Mouse (Mus musculus) ZHBTc4 (cell line): ENCODE data around the gene Scd1.
"Not testable (repeated sequence)": the region's sequence is repeated elsewhere in the genome, so short reads cannot be mapped to it uniquely, and the experiment has no call there.

ENCODE experiments used
- DNase-seq: peaks from one replicate; pipeline ENCODE4 v3.0.0-alpha.2; 2011; ENCODE audit warnings: low read depth, low spot score

The Scd1 gene

DNA sequence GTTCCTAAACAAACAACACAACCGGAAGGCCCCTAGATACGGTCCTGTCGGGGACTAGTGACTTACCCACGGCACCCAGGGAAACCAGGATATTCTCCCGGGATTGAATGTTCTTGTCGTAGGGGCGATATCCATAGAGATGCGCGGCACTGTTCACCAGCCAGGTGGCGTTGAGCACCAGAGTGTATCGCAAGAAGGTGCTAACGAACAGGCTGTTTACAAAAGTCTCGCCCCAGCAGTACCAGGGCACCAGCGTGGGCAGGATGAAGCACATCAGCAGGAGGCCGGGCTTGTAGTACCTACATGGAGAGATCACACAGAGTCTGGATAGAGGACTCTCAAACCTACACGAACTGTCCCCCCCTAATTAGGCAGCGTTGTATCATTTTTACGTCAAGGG is 7.6 kb downstream of the Scd1 start:
- no peak for DNase-seq

DNA sequence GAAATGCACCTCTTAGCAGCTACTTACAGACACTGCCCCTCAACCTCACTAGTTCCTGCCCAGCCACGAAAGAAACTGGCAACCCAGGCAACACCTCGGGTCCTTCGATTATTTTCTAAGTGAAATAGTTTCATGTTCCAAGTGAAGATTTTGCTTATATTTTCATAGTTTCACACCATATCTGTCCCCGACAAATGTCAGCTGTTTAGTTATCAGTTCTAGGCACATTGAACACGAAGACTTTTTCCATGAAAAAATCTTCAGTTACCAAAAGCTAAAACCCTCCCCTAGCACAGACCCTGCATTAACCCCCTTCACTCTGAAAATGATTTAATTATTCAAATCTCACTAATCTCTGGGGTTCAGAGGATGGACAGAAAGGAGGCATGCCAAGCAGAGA is 10.9 kb downstream of the Scd1 start:
- no peak for DNase-seq

DNA sequence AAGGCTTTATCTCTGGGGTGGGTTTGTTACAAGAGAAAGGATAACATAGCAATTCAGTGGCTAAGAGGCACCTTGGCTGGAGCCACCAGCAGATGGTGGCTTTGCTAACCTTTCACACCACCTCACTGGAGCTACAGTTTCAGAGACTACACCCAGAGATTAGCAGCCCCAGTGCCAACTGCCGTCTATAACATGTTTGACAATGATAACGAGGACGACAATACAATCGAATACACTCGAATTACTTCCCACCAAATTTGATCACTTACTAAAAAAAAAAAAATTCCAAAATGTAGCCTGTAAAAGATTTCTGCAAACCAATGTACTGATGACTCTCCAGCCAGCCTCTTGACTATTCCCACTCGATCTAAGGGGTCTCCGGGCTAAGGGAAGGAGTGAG is 12.7 kb downstream of the Scd1 start:
- DNase-seq = no peak

DNA sequence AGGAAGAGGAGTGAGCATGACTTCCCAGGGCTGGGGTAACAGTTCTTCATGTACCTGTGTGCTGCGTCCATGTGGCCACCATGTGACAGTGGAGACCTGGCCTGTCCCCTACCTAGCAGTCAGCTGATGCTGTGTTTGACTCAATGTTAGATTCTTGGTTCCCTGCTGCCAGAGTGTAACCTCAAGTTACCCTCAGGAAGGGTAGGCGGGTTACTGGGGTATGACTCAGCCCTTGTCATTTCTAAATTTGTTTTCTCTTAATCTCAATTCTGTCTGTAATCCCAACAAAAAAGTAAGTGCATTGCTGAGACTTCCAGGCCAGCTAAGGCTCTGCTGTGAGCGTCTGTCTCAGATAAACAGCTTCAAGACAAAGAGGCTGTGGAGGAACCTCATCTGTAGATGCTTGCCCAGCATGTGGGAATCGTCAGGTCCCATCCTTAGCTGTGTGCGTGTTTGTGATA is 13.7 kb downstream of the Scd1 start:
- no peak for DNase-seq

DNA sequence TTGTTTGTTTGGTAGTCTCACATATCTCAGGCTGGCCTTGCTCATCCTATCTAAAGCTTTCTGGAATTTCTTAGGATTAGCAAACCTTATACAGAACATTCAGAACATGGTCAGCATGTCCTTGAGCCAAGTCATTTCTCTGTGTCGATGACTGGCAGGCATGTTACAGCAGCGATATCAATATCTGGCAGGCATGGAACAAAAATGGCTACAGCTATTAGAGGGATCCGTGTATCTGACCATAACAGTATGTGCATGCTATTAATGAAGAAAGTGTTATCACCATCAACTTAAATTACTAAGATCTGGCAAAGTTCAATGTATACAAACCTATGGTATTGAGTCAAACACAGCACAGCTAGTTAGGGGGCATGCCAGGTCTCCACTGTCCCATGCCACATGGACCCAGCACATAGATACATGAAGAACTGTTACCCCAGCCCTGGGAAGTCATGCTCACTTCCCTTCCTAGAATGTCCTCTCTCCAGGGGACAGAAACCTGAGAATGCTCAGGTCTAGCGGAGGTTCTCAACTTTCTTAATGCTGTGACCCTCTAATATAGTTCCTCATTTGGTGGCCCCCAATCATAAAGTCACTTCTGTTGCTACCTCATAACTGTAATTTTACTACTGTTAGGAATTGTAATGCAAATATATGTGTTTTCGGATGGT is 15.2 kb downstream of the Scd1 start:
- DNase-seq = no peak

DNA sequence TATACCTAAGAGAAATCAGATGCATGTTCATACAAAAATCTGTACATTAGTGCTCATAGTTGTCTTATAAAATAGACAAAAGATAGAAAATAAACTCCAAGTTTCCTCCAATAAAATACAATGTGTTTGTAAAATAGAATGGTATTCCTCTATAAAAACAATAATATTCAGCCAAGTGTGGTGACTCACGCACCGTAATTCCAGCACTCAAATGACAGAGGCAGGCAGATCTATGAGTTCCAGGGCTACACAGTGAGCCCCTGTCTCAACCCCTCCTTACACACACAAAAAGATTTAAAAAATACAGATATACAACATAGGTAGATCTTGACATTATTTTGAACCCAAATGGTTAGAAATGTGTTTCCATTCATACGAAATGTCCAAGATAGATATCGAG is 15.8 kb downstream of the Scd1 start:
- DNase-seq = no peak

DNA sequence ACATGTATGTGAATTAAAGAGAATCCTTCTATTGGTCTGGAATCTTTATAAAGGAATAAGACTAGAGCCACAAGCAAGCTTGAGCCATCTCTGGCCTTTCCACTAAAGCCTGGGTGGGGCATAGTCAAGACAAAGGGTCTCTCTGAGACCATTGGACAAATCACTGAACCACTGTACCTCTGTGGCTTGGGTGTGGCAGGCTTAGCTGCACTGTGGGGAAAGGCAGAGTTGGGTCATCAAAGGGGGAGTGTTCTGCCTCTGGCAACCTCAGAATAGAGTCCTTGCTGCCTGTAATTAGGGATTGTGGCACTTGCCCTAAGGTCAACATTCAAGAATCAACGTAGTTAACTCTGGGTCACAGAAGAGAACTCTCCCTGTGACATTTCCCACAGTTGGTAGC is 18.2 kb downstream of the Scd1 start:
- DNase-seq = peak; percentile 90

DNA sequence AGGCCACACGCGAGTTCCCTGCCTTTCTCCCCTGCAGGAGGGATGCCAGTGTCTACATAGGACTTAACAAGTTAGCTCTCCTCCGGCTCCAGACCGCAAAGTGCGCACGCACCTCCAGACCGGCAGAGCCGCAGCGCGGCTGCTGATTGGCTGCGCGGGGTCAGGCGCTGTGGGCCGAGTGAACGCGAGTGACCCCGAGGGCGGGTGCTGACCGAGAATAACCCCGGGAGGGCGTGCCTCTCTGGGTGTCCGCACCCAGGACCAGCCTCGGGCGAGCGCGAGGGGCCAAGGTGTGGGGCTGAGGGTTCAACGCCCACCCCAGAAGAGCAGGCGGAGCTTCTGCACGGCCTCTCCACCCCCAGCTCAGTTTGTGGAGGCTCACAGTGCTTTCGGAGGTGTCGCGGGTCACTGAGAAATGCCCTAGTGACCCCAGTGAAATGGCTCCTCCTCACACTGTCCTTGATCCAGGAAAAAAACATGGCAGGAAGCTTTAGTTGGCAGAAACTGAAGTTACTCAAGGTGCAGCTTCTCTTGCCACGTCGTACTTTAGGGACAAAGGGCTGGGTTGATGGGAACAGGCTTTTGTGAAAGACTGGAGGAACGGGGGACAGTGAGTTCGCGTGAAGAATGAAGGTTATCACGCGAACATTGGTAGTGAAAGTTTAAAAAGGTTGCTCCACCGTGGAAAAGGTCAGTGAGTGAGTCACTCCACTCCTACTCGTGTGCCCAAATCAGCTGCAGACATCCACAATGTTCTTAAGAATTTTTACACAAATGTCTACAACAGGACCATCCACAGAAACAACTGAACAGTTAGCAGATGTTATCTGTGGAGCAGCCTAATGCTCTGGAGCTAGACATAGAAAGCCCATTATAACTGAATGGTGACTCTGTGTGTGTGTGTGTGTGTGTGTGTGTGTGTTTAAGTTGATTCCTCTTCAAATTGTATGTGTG is 18.9 kb downstream of the Scd1 start:
- DNase-seq = peak; percentile 100

DNA sequence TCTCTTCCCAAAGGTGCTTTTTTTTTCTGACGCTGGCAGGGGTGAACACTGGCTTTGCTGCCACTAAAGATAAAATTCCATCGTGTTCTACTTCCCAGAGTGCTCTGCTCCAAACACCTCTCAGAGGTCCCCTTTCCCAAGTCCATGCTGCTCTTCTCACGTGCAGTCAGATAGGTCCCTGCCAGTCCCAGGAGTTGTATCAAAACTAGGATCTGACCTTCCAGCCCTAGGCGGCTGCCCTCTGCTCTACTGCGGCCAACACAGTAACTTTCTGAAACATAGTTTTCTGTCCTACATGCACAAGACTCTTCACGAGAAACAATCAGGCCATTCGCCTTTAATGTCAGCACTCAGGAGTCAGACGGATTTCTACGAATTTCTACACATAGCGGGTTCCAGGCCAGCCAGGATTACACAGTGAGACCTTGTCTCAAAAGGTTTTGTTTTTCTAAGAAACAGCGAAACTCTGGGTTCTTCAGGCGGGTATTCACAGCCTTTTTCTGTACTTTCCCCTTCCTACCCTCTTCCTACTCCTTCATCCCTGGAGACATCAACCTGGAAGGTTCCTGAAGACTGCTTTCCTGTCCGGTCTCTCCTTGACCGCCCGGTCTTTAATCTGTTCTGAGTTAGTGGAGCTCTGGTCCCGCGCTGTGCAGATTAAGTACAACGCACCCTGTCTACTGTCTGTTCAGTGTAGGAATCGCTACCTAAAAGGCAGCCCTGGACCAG is 19.8 kb downstream of the Scd1 start:
- peak; percentile 31 for DNase-seq

DNA sequence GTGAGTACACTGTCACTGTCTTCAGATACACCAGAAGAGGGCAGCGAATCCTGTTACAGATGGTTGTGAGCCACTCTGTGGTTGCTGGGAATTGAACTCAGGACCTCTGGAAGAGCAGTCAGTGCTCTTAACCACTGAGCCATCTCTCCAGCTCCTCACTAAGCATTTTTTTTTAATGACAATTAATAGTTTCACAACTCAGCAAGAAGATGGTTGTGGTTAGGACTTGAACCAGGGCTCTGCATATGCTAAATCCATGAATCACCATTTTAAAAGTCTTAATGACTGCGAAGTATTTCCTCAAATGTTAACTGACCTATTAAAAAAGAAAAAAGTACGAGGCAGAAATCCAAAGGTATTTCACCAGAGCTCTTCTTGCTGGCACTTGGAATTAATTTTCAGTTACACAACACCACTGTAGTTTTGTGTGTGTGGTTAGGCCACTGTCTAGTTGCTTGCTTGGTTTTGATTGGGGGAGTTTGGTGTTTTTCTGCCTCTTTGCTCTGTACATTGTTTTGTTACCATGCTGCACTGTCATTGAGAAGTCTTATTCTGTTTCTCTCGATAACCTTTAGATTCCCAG is 20.5 kb downstream of the Scd1 start:
- no peak for DNase-seq

DNA sequence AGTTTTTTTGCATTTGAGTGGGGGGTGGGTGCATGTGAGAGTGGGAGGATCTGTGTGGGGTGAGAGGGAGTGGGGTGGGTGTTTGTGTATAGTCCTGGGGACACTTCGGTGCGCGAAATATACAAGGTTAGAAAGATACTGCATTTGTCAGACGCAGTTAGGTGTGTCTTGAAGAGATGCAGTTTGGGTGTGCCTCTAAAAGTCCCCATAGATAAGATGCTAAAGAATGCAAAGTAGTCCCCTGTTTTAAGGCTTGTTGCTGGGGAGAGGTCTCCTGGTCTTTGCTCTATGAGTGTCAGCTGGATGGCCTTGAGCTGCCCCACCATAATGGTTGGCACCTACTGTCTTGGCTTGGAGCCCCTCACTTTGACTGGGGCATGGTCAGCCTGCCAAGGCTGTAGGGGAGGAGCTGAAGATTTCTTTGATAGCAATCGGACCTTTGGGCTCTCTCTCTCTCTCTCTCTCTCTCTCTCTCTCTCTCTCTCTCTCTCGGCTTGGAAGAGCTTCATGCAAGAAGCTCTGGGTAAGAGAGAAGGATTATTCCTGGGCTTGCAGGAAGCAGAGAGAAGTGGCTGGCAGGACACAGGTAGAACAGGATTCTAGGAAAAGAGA is 21.7 kb downstream of the Scd1 start:
- no peak for DNase-seq

DNA sequence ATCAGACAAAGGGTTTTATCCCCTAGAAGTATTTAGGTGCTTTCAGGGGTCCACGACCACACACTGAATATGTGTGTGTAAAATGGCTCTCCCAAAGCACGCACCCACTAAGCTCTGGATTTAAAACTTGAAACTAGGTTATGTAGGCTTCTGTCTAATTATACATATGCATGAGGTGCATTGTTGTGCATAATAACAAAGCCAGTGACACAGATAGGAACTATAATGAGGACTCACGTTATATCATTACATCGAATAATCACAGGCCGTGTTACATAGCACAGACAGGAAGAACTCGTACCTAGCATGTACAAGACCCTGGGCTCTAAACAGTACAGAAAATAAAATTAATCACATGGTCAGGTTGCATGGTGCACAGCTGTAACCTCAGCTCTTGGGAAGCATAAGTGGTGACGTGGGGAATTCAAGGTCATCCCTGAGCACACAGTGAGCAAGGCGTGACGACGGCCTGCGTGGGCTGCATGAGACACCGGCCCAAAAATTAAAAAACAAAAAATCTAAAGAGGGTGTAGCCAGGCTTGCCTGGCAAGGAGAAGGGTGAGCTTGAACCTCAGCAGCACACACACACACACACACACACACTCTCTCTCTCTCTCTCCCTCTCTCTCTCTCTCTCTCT is 24.9 kb downstream of the Scd1 start:
- no peak for DNase-seq

DNA sequence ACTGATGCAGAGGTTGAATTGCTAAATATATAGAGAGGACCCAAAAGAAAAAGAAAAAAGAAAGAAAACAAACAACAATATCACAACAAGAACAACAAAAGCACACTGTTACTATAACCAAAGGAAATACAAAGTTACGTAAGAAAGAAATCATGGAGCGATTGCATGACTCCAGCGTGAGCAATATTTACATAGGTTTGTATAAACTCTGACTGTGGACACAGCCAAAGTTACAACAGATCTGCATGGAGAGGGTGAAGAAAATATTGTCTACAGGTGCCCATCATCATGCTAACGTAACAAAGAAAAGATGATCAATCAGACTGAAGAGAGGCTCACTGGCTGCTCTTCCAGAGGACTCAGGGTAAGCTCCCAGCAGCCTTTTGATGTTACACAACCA is 27.6 kb downstream of the Scd1 start:
- DNase-seq = no peak

DNA sequence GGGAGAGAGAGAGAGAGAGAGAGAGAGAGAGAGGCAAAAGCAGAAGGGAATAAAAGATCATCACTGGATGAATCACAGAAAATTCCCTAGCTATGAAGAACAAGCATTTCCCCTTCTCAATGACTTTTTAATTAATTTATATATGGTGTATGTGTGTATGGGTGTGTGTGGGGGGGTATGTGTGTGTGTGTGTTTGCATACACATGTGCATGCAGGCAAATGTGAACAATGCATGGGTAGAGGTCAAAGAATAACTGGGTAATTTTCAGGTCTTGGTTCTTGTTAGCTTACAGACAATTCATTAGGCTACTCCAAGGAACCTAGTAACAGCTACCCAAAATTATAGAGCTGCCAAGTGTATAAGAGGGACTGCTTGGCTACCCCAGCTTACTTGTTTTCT is 28.6 kb downstream of the Scd1 start:
- no peak for DNase-seq

DNA sequence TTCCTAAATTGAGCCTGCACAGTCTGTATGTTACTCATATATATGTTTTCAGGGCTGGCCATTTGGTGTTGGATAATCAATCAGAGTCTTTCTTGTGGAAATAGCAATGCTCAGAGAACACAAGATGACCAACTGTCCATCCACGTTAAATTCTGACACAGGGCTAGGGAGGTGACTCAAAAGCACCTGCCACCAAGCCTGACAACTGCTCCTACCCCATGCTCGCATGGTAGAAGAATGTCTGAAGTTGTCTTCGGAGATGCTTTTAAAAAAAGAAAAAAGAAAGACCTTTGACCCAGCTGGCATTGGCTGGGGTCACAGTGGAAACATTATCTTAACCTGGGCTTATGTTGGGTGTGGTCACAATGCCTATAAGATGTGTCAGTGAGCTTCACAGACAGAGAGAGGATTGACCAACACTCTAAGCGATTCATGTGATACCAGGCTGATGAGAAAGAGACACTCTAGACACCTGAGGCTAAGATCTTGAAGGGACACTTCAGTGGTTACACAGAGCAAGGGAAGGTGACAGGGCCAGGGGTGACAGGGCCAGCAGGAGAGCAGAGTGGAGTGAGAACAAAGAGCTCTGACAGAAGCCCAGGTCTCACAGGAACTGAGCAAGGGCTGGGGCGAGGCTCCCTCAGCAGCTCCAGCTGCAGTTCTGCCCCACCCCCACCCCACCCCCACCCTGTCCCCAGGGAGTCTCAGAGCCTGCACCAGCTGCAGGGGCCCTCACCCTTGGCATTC is 29.9 kb downstream of the Scd1 start:
- DNase-seq = peak; percentile 73

DNA sequence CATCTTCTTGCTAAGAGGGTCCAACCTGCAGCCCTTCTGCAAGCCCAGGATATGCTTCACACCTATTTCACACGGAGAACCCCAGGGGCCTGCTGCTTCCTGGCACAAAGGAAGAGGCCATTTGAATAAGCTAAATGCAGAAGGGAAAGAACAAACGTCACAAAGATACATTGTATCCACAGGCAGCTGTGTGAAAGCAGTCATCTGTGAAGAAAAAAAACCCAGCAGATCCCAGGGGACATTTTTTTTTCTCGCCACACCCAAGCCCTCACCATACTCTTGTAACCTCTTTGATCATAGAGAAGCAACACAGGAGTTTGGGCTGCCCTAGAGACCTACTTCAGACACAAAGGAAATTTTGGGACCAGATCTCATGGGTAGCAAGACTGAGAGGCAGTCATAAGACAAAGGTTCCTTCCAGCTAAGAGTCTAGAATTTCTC is 31.1 kb downstream of the Scd1 start:
- no peak for DNase-seq

DNA sequence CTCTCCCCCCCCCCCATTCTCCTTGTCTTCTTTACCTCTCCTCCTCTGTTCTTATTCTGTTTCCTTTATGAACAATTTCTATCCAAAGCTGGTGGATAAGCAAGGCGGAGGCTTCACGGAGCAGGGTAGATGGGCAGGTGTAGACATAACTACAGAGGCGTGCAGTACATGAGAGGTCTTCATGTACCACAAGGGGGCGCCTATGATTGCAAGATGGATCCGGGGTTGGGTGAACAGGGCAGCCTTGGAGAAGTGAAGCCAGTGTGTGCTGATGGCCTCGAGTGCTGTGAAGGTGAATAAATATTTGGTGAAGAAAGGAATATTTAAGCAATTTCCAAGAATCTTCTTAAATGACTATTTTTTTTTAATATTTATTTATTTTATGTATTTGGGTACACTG is 34.7 kb downstream of the Scd1 start:
- peak; percentile 88 for DNase-seq

DNA sequence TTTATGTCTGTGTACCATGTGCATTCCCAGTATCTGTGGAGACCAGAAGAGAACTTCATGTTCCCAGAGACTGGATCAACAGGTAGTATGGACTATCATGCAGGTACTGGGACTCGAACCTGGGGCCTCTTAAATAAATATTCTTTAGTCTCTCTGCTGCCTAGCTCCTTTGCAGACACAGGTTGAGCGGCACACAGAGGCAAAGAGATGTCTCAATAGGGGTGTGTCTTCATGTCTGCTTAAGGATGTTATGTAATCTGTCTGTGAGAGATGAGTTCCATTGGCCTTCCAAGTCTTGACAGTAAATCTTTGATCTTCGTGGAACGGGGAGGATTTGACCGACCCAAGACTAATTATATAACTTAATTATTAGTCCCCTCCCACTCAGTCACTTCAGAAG is 37.4 kb downstream of the Scd1 start:
- DNase-seq = no peak

DNA sequence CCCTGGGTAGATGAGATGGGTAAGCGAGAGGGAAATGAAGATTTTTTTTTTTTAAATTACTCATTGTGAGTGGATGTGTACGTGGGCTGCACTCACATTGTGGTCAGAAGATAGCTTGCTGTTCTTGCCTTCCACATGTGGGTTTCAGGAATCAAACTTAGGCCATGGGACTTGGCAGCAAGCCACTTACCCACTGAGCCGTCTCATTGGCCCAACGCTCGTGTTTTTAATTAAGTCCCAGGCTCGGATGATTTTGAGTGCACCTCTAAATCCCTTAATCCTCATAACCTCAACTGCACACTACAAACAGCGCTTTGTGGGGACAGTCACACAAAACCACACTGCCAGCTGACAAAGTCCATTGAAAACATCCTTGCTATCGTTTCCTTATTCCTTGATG is 38.3 kb downstream of the Scd1 start:
- no peak for DNase-seq

DNA sequence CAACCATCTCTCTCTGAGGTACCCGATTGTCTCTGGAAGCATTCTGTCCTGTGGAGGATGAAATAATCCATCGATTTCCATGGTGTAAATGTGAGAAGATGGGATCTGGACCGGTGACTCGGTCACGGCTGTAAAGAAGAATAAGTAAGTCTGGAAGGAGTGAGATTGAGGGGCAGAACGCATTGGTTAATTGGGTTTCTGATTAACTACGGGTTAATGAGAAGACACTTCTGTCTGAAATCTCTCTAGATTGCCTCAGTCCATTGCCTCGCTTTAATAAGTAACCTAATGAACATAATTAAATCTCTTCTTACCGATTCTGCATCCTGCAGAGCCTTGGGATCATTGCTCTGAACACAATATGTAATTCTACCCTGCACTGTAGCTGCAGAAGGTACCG is 40.6 kb downstream of the Scd1 start:
- DNase-seq = not testable (repeated sequence)
